Mouse (Mus musculus) E14TG2a.4 (cell line): ENCODE measurements around the gene Ndufc2.

Experiments
- CTCF ChIP-seq: conservative IDR thresholded peaks from 2 replicates; pipeline ENCODE4 v1.5.1; 2014; ENCODE audit warnings: low read length
- POU5F1 ChIP-seq: IDR thresholded peaks from 2 replicates; pipeline ENCODE4 v1.6.1; 2014; ENCODE audit warnings: low read length, borderline replicate concordance

GRCm38 (mm10) chr7:97358347-97358746 lies 41.5 kb upstream of the Ndufc2 start:
- TF ChIP-seq CTCF, result no peak
- TF ChIP-seq POU5F1, result no peak
